Mouse (Mus musculus) small intestine, adult 2 months (tissue): ENCODE results near the gene Pcare. TPM values are rescaled to one million over a fixed set of nuclear protein-coding genes. Genes with fewer than 3 reads are reported as not detected.

Source experiments
- H3K27ac ChIP-seq: fragments of 200-500 bp; 2 replicates; pipeline ENCODE4 v1.5.1; 2012; ENCODE audit warnings: low read depth, low read length, control low read depth, inconsistent platforms; ENCODE audit not compliant: insufficient read depth
- H3K27me3 ChIP-seq: fragments of 200-500 bp; 2 replicates; pipeline ENCODE4 v1.6.1; 2012; ENCODE audit warnings: mild to moderate bottlenecking, moderate library complexity, low read length, inconsistent platforms; ENCODE audit not compliant: control insufficient read depth, insufficient read depth
- H3K36me3 ChIP-seq: fragments of 200-500 bp; 2 replicates; pipeline ENCODE4 v1.6.1; 2012; ENCODE audit warnings: mild to moderate bottlenecking, low read length, control low read depth, inconsistent platforms; ENCODE audit not compliant: control insufficient read depth, insufficient read depth
- H3K4me1 ChIP-seq: fragments of 200-500 bp; 2 replicates; pipeline ENCODE4 v1.6.1; 2012; ENCODE audit warnings: low read length, inconsistent platforms, mixed read lengths; ENCODE audit not compliant: control insufficient read depth, insufficient read depth, insufficient read length
- H3K4me3 ChIP-seq: fragments of 200-500 bp; 2 replicates; pipeline ENCODE4 v1.5.1; 2012; ENCODE audit warnings: low read depth, mild to moderate bottlenecking, control low read depth, inconsistent platforms, low read length, moderate library complexity
- CTCF ChIP-seq: fragments of 200-500 bp; IDR thresholded peaks from 2 replicates; pipeline ENCODE4 v1.5.1; 2012; ENCODE audit warnings: low read depth, mild to moderate bottlenecking, control low read depth, inconsistent platforms, low read length, moderate library complexity, mixed read lengths; ENCODE audit not compliant: insufficient replicate concordance, insufficient read length; ENCODE audit errors: extremely low read depth
- POLR2A ChIP-seq: fragments of 200-500 bp; IDR thresholded peaks from 2 replicates; pipeline ENCODE4 v1.6.1; 2012; ENCODE audit warnings: low read depth, mild to moderate bottlenecking, control low read depth, inconsistent platforms, low read length, moderate library complexity
- WGBS: fragments of 180-500 bp; shearing (Covaris S2); methylation state at CpG from one replicate; pipeline ENCODE4 v1.1.7; 2018; 5-methylcytosine and 5-hydroxymethylcytosine counted together
- polyA plus RNA-seq: library from polyadenylated mRNA; depleted of rRNA; stranded (reverse); fragments of >200 nt; gene quantifications from 2 replicates; pipeline ENCODE4 v1.2.3, GENCODE M21; 2012; rRNA removed

The Pcare gene
- not detected in 2 replicates for polyA plus RNA-seq

GRCm38 (mm10) chr17:71752831-71753230 lies at the start of gene Pcare:
TSS of gene Pcare (minus strand) at chr17:71752894.
- 83% methylated on average over 10 of the region's 10 CpGs for WGBS

GRCm38 (mm10) chr17:71795521-71796205 lies 43.0 kb upstream of the Pcare start:
- no peaks in the 10 kb centered on the region for H3K27me3 ChIP-seq
- no peaks in the 10 kb centered on the region for H3K36me3 ChIP-seq
- H3K4me1 ChIP-seq = no peaks in the 10 kb centered on the region
- WGBS = 75% methylated on average over 15 of the region's 15 CpGs
- H3K27ac ChIP-seq = peak overlapping the region; percentile 3; the same call in 1 of the 2 replicates
- TF ChIP-seq POLR2A (no peak), CTCF (no peak)
- no peak overlapping the region for H3K4me3 ChIP-seq

More at GRCm38 (mm10) chr17:71752831-71753230, at the start of gene Pcare:
- Histone ChIP-seq H3K27ac (no peak within 1 kb of the TSS), H3K4me3 (no peak within 1 kb of the TSS), H3K4me1 (no peaks in the 10 kb centered on the region), H3K36me3 (no peaks in the 10 kb centered on the region), H3K27me3 (no peaks in the 10 kb centered on the region)
- TF ChIP-seq POLR2A (no peak), CTCF (no peak)

GRCm38 (mm10) chr17:71791622-71792021 lies 38.9 kb upstream of the Pcare start:
- WGBS = 29% methylated on average over 4 of the region's 4 CpGs

GRCm38 (mm10) chr17:71791109-71791508 lies 38.4 kb upstream of the Pcare start:
- no peaks in the 10 kb centered on the region for H3K36me3 ChIP-seq
- WGBS = 75% methylated on average over 4 of the region's 4 CpGs
- H3K4me1 ChIP-seq = no peaks in the 10 kb centered on the region
- H3K4me3 ChIP-seq = no peak overlapping the region
- H3K27me3 ChIP-seq = no peaks in the 10 kb centered on the region
- no peak overlapping the region for H3K27ac ChIP-seq
- TF ChIP-seq POLR2A (no peak), CTCF (no peak)

More at GRCm38 (mm10) chr17:71791622-71792021, 38.9 kb upstream of the Pcare start:
- H3K27ac ChIP-seq = no peak overlapping the region
- no peaks in the 10 kb centered on the region for H3K27me3 ChIP-seq
- H3K36me3 ChIP-seq = no peaks in the 10 kb centered on the region
- TF ChIP-seq POLR2A = no peak
- no peak for TF ChIP-seq CTCF
- H3K4me3 ChIP-seq = no peak overlapping the region
- no peaks in the 10 kb centered on the region for H3K4me1 ChIP-seq

- no peaks in the 10 kb centered on the region for H3K27me3 ChIP-seq
- TF ChIP-seq POLR2A = no peak
- no peak for TF ChIP-seq CTCF
- no peaks in the 10 kb centered on the region for H3K4me1 ChIP-seq
- H3K27ac ChIP-seq = no peak overlapping the region
- no peak overlapping the region for H3K4me3 ChIP-seq
- H3K36me3 ChIP-seq = no peaks in the 10 kb centered on the region
Measured at GRCm38 (mm10) chr17:71786456-71786855, 33.8 kb upstream of the Pcare start.

- 19% methylated on average over 10 of the region's 10 CpGs for WGBS
- Histone ChIP-seq H3K27me3 (no peaks in the 10 kb centered on the region), H3K4me3 (no peak overlapping the region), H3K4me1 (no peaks in the 10 kb centered on the region), H3K27ac (no peak overlapping the region), H3K36me3 (no peaks in the 10 kb centered on the region)
- TF ChIP-seq CTCF (no peak), POLR2A (no peak)
Measured at GRCm38 (mm10) chr17:71783366-71783735, 30.7 kb upstream of the Pcare start.

- H3K36me3 ChIP-seq = no peaks in the 10 kb centered on the region
- peak overlapping the region; percentile 39 for H3K4me3 ChIP-seq
- WGBS = 2% methylated on average over 58 of the region's 59 CpGs
- no peak overlapping the region for H3K27ac ChIP-seq
- no peaks in the 10 kb centered on the region for H3K4me1 ChIP-seq
- H3K27me3 ChIP-seq = no peaks in the 10 kb centered on the region
- TF ChIP-seq CTCF (no peak), POLR2A (no peak)
Measured at GRCm38 (mm10) chr17:71782699-71783365, 30.1 kb upstream of the Pcare start.
